Mouse (Mus musculus): ENCODE measurements around the gene Olfml1. TPM values are rescaled to one million over a fixed set of nuclear protein-coding genes. Genes with fewer than 3 reads are reported as not detected.

Olfml1 gene
- total RNA-seq, 2 experiments from 2014 or later = not detected

Other genes starting within 250 kb of the Olfml1 start
- not detected in 2 replicates for gene Syt9, start 196.7 kb upstream of the Olfml1 start, total RNA-seq (2015)
- not detected in 2 replicates for gene Syt9, start 196.7 kb upstream of the Olfml1 start, total RNA-seq (2017)
- gene Ppfibp2, start 27.8 kb downstream of the Olfml1 start, total RNA-seq (2015) = 9.3 and 11.2 TPM in 2 replicates
- 12.1 and 14.9 TPM in 2 replicates for gene Ppfibp2, start 27.8 kb downstream of the Olfml1 start, total RNA-seq (2017)
- not detected in 2 replicates for gene 5330417H12Rik, start 57.7 kb downstream of the Olfml1 start, total RNA-seq (2015)
- not detected in 2 replicates for gene 5330417H12Rik, start 57.7 kb downstream of the Olfml1 start, total RNA-seq (2017)
- not detected in 2 replicates for gene Cyb5r2, start 190.6 kb downstream of the Olfml1 start, total RNA-seq (2015)
- not detected in 2 replicates for gene Cyb5r2, start 190.6 kb downstream of the Olfml1 start, total RNA-seq (2017)
- gene Ovch2, start 233.8 kb downstream of the Olfml1 start, total RNA-seq (2015) = not detected in 2 replicates
- not detected in 2 replicates for gene Ovch2, start 233.8 kb downstream of the Olfml1 start, total RNA-seq (2017)
- gene Olfr467, start 244.8 kb downstream of the Olfml1 start, total RNA-seq (2015) = not detected in 2 replicates
- not detected in 2 replicates for gene Olfr467, start 244.8 kb downstream of the Olfml1 start, total RNA-seq (2017)